23 mouse cellular contexts compared by ENCODE assay signal in genomic region chr10:62310259-62311039, GRCm38 (mm10). TPM values are rescaled to one million over a fixed set of nuclear protein-coding genes. Genes with fewer than 3 reads are reported as not detected.
DNase-seq lines count a peak whose midpoint lies in the region; ATAC-seq and TF ChIP-seq lines count a peak whose summit lies in the region.
"Had no signal": no experiment of that assay in that cellular context is flagged by ENCODE, and none has a peak within 500 bp of the region (broad histone marks: within the 10 kb centered on the region; RNA-seq: fewer than 3 reads in every experiment).

No protein-coding gene starts in this region.

- TF ChIP-seq POLR2A in MEL (IDR thresholded peaks at IDR 0.05; ENCODE audit: control insufficient read depth in 1 of 2, insufficient read depth in 1 of 2, low read depth in 1 of 2, low read length in 2 of 2, poor library complexity in 1 of 2) = no peak

- no peaks in the 10 kb centered on the region for H3K27me3 ChIP-seq in heart, embryonic 14.5 days (ENCODE audit: control insufficient read depth, insufficient read depth, low read length)
- no peaks in the 10 kb centered on the region for H3K27me3 ChIP-seq in kidney, postnatal 0 days (ENCODE audit: insufficient read depth, low read length)
- H3K27me3 ChIP-seq in MEL (ENCODE audit: control insufficient read depth in 1 of 2, insufficient read depth in 2 of 2, low read length in 2 of 2) = no peaks in the 10 kb centered on the region
- H3K27me3 ChIP-seq: forebrain, embryonic 12.5 days had no signal

- DNase-seq in cerebellum, adult 11-12 months = peak; percentile 64
- no peak for DNase-seq in cerebellum, postnatal 14 days
- DNase-seq in heart, adult 9 months (ENCODE audit: low spot score in 2 of 2) = no peak
- no peak for DNase-seq in kidney, postnatal 0 days (ENCODE audit: low spot score)
- no peak for DNase-seq in kidney, postnatal 4 days
- DNase-seq in MEL (ENCODE audit: low read depth, low spot score) = no peak
- no peak for DNase-seq in left cerebral cortex, postnatal 25 days (ENCODE audit: low spot score in 2 of 2)
- DNase-seq: adrenal gland, postnatal 25 days; gastrocnemius, adult 2 months; heart, postnatal 4 days; liver; right cerebral cortex, postnatal 4 days; thymus, adult 2 months had no signal

- intact Hi-C loops in left cerebral cortex, postnatal 25 days (cut with DNase I) = loop anchor here (2.0 kb wide), 1 partner anchor 24 kb away; no protein-coding TSS in a partner anchor

- H3K4me1 ChIP-seq in heart, embryonic 14.5 days (ENCODE audit: control insufficient read depth in 2 of 2, insufficient read depth in 2 of 2, low read length in 2 of 2) = peaks cover 17 to 38% of the 10 kb centered on the region in 2 experiments
- peaks cover 19% of the 10 kb centered on the region for H3K4me1 ChIP-seq in kidney, postnatal 0 days (replicated peaks; ENCODE audit: insufficient read depth, low read length)
- H3K4me1 ChIP-seq in MEL (ENCODE audit: control insufficient read depth in 1 of 2, insufficient read depth in 2 of 2, low read length in 2 of 2) = peaks cover 23 to 32% of the 10 kb centered on the region in 2 experiments

- no peak for TF ChIP-seq RAD21 in MEL (IDR thresholded peaks at IDR 0.05; ENCODE audit: low read depth, low read length)

- TF ChIP-seq CTCF in kidney, postnatal 0 days (IDR thresholded peaks at IDR 0.05; ENCODE audit: low read depth) = no peak
- TF ChIP-seq CTCF in MEL (IDR thresholded peaks at IDR 0.05 in 2 of 3, conservative IDR thresholded peaks at IDR 0.05 in 1 of 3; ENCODE audit: control insufficient read depth in 1 of 3, insufficient read depth in 1 of 3, low read depth in 2 of 3, low read length in 3 of 3, poor library complexity in 1 of 3, severe bottlenecking in 1 of 3) = no peak

- no peaks in the 10 kb centered on the region for H3K9me3 ChIP-seq in heart, embryonic 14.5 days (ENCODE audit: control insufficient read depth, low read length)
- H3K9me3 ChIP-seq in kidney, postnatal 0 days (replicated peaks; ENCODE audit: low read length) = no peaks in the 10 kb centered on the region
- H3K9me3 ChIP-seq in MEL (replicated peaks; ENCODE audit: insufficient read depth, low read length) = no peaks in the 10 kb centered on the region
- H3K9me3 ChIP-seq: forebrain, embryonic 12.5 days; midbrain, embryonic 10.5 days had no signal

- H3K79me2 ChIP-seq in MEL (ENCODE audit: control insufficient read depth, insufficient read depth, low read length, poor library complexity) = peaks cover 35% of the 10 kb centered on the region

- 0 out of 4 replicates have a peak overlapping the region, but pooled peaks of 1 of the 2 experiments have one; percentile 24 for H3K27ac ChIP-seq in heart, embryonic 14.5 days (replicated peaks in 1 of 2; ENCODE audit: control insufficient read depth in 1 of 2, insufficient read depth in 1 of 2, low read depth in 2 of 2, low read length in 2 of 2)
- peak overlapping the region; percentile 48; the same call in 1 of the 2 replicates for H3K27ac ChIP-seq in kidney, postnatal 0 days
- H3K27ac ChIP-seq in MEL (ENCODE audit: control insufficient read depth, low read depth, low read length) = no peak overlapping the region
- H3K27ac ChIP-seq: forebrain, embryonic 12.5 days; midbrain, embryonic 10.5 days had no signal

- H3K36me3 ChIP-seq in heart, embryonic 14.5 days (ENCODE audit: control insufficient read depth, insufficient read depth, low read length) = peaks cover 63% of the 10 kb centered on the region
- H3K36me3 ChIP-seq in kidney, postnatal 0 days (ENCODE audit: insufficient read depth, low read length) = no peaks in the 10 kb centered on the region
- H3K36me3 ChIP-seq in MEL (ENCODE audit: control insufficient read depth in 1 of 2, insufficient read depth in 2 of 2, low read length in 2 of 2) = peaks cover 38 to 55% of the 10 kb centered on the region in 2 experiments
- H3K36me3 ChIP-seq: forebrain, embryonic 12.5 days; midbrain, embryonic 10.5 days had no signal

- H3K9ac ChIP-seq in heart, embryonic 14.5 days (ENCODE audit: low read length) = 0 out of 2 replicates have a peak overlapping the region, but pooled peaks have one; percentile 18
- H3K9ac ChIP-seq in kidney, postnatal 0 days (ENCODE audit: low read depth, low read length) = no peak overlapping the region
- H3K9ac ChIP-seq in MEL (ENCODE audit: control insufficient read depth, low read depth, low read length, poor library complexity, severe bottlenecking) = no peak overlapping the region
- H3K9ac ChIP-seq: forebrain, embryonic 12.5 days had no signal

- H3K4me2 ChIP-seq in heart, embryonic 14.5 days (ENCODE audit: low read length) = no peak overlapping the region
- H3K4me2 ChIP-seq in kidney, postnatal 0 days (ENCODE audit: low read length) = no peak overlapping the region
- H3K4me2 ChIP-seq: forebrain, embryonic 12.5 days had no signal

- no peak for TF ChIP-seq EP300 in MEL (IDR thresholded peaks at IDR 0.05; ENCODE audit: low read depth in 1 of 2, low read length in 2 of 2)

- H3K4me3 ChIP-seq in heart, embryonic 14.5 days (ENCODE audit: control insufficient read depth in 1 of 2, insufficient read depth in 1 of 2, low read depth in 1 of 2, low read length in 2 of 2) = no peak overlapping the region
- H3K4me3 ChIP-seq in kidney, postnatal 0 days (replicated peaks; ENCODE audit: low read depth, low read length) = no peak overlapping the region
- no peak overlapping the region for H3K4me3 ChIP-seq in MEL (ENCODE audit: control insufficient read depth in 1 of 2, insufficient read depth in 1 of 2, low read depth in 2 of 2, low read length in 2 of 2)
- H3K4me3 ChIP-seq: forebrain, embryonic 12.5 days; gastrocnemius, adult 2 months; midbrain, embryonic 10.5 days had no signal

- no peak for ATAC-seq in heart, embryonic 14.5 days (ENCODE audit: insufficient number of reproducible peaks, insufficient read depth, low FRiP score, low read depth)
- no peak for ATAC-seq in kidney, postnatal 0 days (replicated peaks; ENCODE audit: low FRiP score, low read depth)
- ATAC-seq: CD4-positive, CD25-positive, alpha-beta regulatory T cell, adult 4 months; hindbrain, embryonic 16.5 days; intestine, embryonic 16.5 days had no signal

- 56% methylated on average over 10 of the region's 10 CpGs for WGBS in heart, embryonic 14.5 days
- 56% methylated on average over 10 of the region's 10 CpGs for WGBS in kidney, postnatal 0 days

TF ChIP-seq in MEL, 35 proteins besides CTCF, POLR2A, EP300 and RAD21:
- TF ChIP-seq ZMIZ1 (IDR thresholded peaks at IDR 0.05; ENCODE audit: low read depth, low read length) (0 out of 2 replicates have a peak, but pooled peaks have one; percentile 4), USF1 (IDR thresholded peaks at IDR 0.05; ENCODE audit: low read depth, low read length) (no peak), MAZ (IDR thresholded peaks at IDR 0.05; ENCODE audit: low read depth, low read length) (no peak), NELFE (IDR thresholded peaks at IDR 0.05; ENCODE audit: low read depth, low read length) (no peak), ELF1 (IDR thresholded peaks at IDR 0.05; ENCODE audit: low read depth, low read length) (no peak), MYB (IDR thresholded peaks at IDR 0.05; ENCODE audit: low read depth, low read length) (no peak), BHLHE40 (IDR thresholded peaks at IDR 0.05; ENCODE audit: borderline replicate concordance, low read depth, low read length) (no peak)

RNA-seq across cellular contexts. Expression of gene Tacr2, which starts 58.2 kb away (rescaled TPM):
- polyA plus RNA-seq in heart, embryonic 14.5 days (2014; fragmentation: Nextera tagmentation; extraction: Ambion mirVana) = not detected in 2 replicates
- not detected in 2 replicates for polyA plus RNA-seq in kidney, postnatal 0 days (2015; fragmentation: Nextera tagmentation; extraction: Ambion mirVana)
- total RNA-seq in MEL (2012; rRNA removed) = not detected in 2 replicates
- under 1 TPM in 1 of 2 experiments, not detected in 1; 0.06 TPM for polyA plus RNA-seq in MEL (2012; ENCODE audit: insufficient read depth in 1 of 2, insufficient read length in 2 of 2, low read depth in 1 of 2, low replicate concordance in 2 of 2, missing spikeins in 1 of 2)
- under 1 TPM; 0.16 to 0.18 TPM for total RNA-seq in left cerebral cortex, postnatal 25 days (2021)
- total RNA-seq: gastrocnemius, adult 2 months; heart, postnatal 4 days; midbrain, postnatal 0 days; neutrophil, adult 5-6 weeks had no signal
- polyA plus RNA-seq: CD4-positive, CD25-positive, alpha-beta regulatory T cell, adult 4 months; forebrain, embryonic 12.5 days; G1E; hindbrain, embryonic 16.5 days; macrophage; midbrain, embryonic 10.5 days had no signal
